Mouse (Mus musculus) embryo, embryonic 11.5 days (tissue): ENCODE measurements at regions not wholly inside any gene's neighbourhood (a gene's known extent, or its start where the extent isn't known, plus 50 kb on each side); places are given as distances from the start of the nearest gene placed in this dataset.

Experiments
- DNase-seq: peaks from one replicate; pipeline ENCODE4 v3.0.0-alpha.2; 2012; ENCODE audit warnings: low read depth, low spot score

DNA sequence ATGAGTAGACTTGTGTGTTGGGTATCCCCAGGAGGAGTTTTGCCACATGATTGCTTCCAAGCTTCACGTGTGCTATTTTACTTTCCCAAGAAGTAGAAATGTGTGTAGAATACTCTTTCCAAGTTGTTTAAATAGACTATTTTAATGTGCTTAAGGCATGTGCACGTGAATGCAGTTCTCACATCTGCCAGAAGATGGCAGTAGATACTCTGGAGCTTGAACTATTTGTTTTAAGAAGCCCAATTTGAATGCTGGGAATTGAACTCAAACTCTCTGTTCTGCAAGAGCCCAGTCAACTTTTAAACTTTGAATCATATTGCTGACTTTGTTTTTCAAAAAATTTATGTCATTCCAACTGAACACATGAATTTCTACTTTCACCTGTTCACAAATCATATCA is 431.3 kb upstream of the Reg3g start:
- peak; percentile 39 for DNase-seq

DNA sequence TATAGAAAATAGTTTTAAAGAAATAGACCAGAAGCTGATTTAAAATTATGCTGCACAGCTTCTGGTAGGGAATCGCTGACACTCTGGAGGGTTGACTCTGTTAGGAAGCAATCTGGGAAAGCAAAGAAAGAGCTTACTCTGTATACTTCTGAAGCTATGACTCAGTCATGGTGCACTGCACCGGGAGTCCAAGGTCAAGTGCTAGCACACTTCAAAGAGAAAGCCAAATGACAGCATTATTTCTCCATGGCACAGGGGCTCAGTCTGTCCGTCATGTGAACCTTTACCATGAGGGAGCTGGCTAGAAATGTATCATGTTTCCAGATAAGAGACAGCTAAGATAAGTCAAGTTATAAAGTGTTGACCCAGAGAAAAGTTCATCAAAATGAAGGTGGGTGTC is 424.1 kb upstream of the Reg3g start:
- DNase-seq, result no peak

GRCm38 (mm10) chr6:78863031-78863430 is 394.4 kb upstream of the Reg3g start:
- no peak for DNase-seq

DNA sequence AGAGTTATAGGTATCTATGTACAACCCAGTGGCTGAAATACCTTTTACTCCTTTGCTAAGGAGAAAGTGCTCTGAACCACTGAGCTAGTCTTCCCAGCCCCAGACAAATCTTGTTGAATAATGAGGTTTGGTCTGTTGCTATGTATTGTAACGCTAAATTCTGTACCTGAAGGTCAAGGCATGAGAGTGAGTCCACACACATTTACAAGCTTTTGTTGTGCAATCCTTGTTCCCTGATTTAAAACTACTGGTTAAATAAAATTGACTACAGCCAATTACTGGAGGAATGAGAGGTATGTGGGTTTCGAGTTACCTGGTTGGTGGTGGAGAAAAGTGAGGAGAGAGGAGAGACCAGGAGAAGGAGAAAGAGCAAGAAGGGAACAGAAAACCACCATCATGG is 372.6 kb upstream of the Reg3g start:
- no peak for DNase-seq

GRCm38 (mm10) chr6:78825901-78826629 is 357.4 kb upstream of the Reg3g start:
- no peak for DNase-seq

DNA sequence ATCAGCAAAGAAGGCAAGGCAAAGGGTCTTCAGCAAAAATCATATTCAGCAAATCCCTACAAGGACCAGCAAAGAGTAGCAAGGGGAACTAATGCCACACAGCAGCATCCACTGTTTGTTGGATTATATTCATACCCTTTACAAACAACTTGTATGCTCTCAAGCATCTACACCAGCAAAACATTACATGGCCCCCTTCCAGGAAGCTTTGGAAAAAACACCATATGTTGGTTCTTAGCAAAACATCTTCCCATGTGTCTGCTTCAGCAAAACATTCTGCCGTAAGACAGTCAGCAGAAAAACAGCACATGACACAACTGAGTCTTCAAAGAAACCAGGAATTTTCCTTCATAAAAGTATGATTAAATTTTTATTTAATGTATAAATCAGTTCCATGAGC is 352.6 kb upstream of the Reg3g start:
- no peak for DNase-seq

DNA sequence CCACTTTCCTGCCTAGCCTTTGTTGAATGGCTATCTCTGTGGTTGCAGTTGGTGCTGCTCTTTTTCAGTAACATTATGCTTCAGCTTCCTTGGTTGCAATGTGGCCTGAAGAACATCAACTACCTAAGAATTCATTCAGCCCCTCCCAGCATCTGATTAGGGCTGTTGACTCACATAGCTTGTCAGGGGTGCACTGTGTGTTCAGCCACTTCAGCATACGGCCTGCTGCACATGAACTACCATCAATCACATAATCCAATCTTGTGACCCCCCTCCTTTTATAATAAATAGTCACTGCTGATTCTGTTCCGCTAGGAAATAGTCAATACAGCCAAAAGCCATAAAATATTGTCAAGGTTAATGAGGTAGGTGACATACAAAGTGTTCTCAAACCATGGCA is 328.3 kb upstream of the Reg3g start:
- no peak for DNase-seq

DNA sequence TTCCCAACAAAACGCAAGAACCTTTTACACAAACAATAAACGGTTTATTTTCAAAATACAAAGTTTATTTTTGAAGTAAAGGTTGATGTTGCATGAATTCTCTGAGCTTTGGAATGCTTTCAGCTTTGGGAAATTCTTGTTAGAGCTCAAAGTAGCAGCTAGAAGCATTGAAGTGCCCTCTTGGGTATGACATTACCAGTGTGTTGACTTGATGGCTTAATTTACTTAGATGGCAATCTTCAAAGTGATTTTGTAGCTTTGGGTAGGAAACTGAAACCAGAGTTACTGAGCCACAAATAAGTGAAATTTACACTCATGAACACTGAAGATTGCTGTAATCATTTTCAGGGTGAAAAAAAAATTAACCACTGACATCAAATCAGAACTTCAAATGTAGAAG is 320.3 kb upstream of the Reg3g start:
- DNase-seq, result no peak

- no peak for DNase-seq
Measured at GRCm38 (mm10) chr6:78757619-78758018, 288.9 kb upstream of the Reg3g start.
